Mouse (Mus musculus) midbrain, embryonic 13.5 days (tissue): ENCODE results near the gene Serpine1. TPM values are rescaled to one million over a fixed set of nuclear protein-coding genes. Genes with fewer than 3 reads are reported as not detected.

Experiments used
- ATAC-seq: fragments of 200-750 bp; cut with Nextera tagmentation; 2 replicates; pipeline ENCODE4 v1.8.0; 2017; ENCODE audit warnings: mild to moderate bottlenecking, moderate TSS enrichment, moderate library complexity
- H3K27ac ChIP-seq: fragments of 300-500 bp; sonication (generic); 2 replicates; pipeline ENCODE4 v1.5.1; 2015; ENCODE audit warnings: inconsistent platforms, mild to moderate bottlenecking, moderate library complexity
- H3K27me3 ChIP-seq: fragments of 300-500 bp; sonication (generic); 2 replicates; pipeline ENCODE4 v1.6.1; 2015; ENCODE audit warnings: mild to moderate bottlenecking, inconsistent platforms
- H3K36me3 ChIP-seq: fragments of 300-500 bp; sonication (generic); 2 replicates; pipeline ENCODE4 v1.6.1; 2015; ENCODE audit warnings: mild to moderate bottlenecking, inconsistent platforms
- H3K4me1 ChIP-seq: fragments of 300-500 bp; sonication (generic); replicated peaks from 2 replicates; pipeline ENCODE4 v1.6.1; 2015; ENCODE audit warnings: inconsistent platforms
- H3K4me2 ChIP-seq: fragments of 300-500 bp; sonication (generic); replicated peaks from 2 replicates; pipeline ENCODE4 v1.6.1; 2015; ENCODE audit warnings: moderate library complexity, mild to moderate bottlenecking, inconsistent platforms
- H3K4me3 ChIP-seq: fragments of 300-500 bp; sonication (generic); replicated peaks from 2 replicates; pipeline ENCODE4 v1.5.1; 2015; ENCODE audit warnings: mild to moderate bottlenecking, inconsistent platforms
- H3K9ac ChIP-seq: fragments of 300-500 bp; sonication (generic); replicated peaks from 2 replicates; pipeline ENCODE4 v1.6.1; 2015; ENCODE audit warnings: mild to moderate bottlenecking, inconsistent platforms
- H3K9me3 ChIP-seq: fragments of 300-500 bp; sonication (generic); 2 replicates; pipeline ENCODE4 v1.6.1; 2016; ENCODE audit warnings: mild to moderate bottlenecking, inconsistent platforms
- WGBS: fragments of 180-500 bp; shearing (Covaris S2); methylation state at CpG from one replicate; pipeline ENCODE4 v1.1.7; 2015; 5-methylcytosine and 5-hydroxymethylcytosine counted together
- polyA plus RNA-seq: library from polyadenylated mRNA; unstranded; fragments of >200 nt; fragmentation: Nextera tagmentation; extraction: Ambion mirVana; gene quantifications from 2 replicates; pipeline ENCODE4 v1.2.1, GENCODE M21; 2015

Serpine1 gene
- polyA plus RNA-seq, 1 experiment from 2014 or later = 0.17 TPM

DNA sequence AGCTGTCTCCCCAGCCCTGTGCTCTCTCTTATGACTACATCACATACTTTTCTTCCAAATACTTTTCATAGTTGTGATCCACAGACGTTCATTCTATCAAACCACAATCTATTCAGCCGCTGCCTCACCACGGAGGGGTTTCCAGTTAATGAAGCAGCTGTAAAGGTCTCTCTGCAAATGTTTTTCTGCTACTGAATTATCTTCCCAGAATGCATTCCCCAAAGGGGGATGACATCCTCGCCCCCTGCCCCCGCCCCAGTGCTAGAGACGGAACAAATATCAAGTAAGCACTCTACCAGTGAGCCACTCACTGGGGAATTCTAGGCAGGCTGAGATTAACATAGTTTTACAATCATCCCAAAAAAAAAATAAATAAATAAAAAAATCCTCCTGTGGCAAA, 36.0 kb upstream of the Serpine1 start:
- Histone ChIP-seq H3K9me3 (no peaks in the 10 kb centered on the region), H3K27ac (no peak overlapping the region), H3K36me3 (no peaks in the 10 kb centered on the region), H3K4me1 (peaks cover 2% of the 10 kb centered on the region; the same call in 1 of the 2 replicates), H3K9ac (no peak overlapping the region), H3K4me2 (no peak overlapping the region), H3K4me3 (no peak overlapping the region), H3K27me3 (no peaks in the 10 kb centered on the region)
- 71% methylated on average over 6 of the region's 6 CpGs for WGBS
- ATAC-seq = no peak

DNA sequence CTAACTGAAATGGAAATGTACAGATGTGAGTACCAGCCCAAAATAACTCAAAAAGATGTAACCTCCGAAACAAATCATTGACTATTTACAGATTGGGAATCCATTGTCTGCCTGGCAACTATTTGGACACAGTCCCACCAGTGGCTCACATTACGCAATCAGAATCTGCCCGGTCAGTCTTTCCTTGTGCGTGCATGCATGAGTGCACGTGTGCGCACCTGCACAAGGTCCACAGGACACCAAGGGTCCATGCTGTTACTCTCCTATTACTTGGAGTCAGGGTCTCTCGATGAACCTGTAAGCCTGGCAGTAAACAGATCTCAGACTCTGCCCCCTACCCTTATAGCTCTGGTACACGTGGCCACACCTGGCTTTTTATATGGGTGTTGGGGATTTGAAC, 35.6 kb upstream of the Serpine1 start:
- Histone ChIP-seq H3K4me1 (peaks cover 7% of the 10 kb centered on the region; the same call in 1 of the 2 replicates), H3K4me3 (no peak overlapping the region), H3K36me3 (no peaks in the 10 kb centered on the region), H3K27ac (no peak overlapping the region), H3K27me3 (no peaks in the 10 kb centered on the region), H3K9ac (no peak overlapping the region), H3K4me2 (no peak overlapping the region), H3K9me3 (no peaks in the 10 kb centered on the region)
- WGBS = 85% methylated on average over 8 of the region's 8 CpGs
- no peak for ATAC-seq

DNA sequence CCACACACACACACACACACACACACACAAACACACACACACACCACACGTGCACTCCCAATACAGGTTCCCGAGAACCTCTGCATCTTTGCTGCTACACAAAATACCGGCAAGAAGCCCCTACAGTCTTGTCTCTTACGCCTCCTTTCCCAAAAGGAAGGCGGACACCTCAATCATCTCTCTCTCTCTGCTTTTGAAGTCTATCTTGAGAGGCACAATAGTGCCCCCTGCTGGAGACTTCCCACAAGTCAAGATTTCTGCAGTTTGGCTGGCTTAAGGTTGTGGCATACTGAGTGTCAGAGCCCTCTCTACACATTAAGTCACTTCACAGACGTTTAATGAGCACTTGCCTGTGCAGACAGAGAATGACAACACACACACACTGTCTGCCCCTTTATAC, 35.0 kb upstream of the Serpine1 start:
- Histone ChIP-seq H3K4me3 (no peak overlapping the region), H3K9ac (no peak overlapping the region), H3K27ac (no peak overlapping the region), H3K4me2 (no peak overlapping the region), H3K27me3 (no peaks in the 10 kb centered on the region), H3K36me3 (no peaks in the 10 kb centered on the region), H3K4me1 (peaks cover 8% of the 10 kb centered on the region; the same call in 1 of the 2 replicates), H3K9me3 (no peaks in the 10 kb centered on the region)
- 6% methylated on average over 6 of the region's 6 CpGs for WGBS
- peak; percentile 48 for ATAC-seq

DNA sequence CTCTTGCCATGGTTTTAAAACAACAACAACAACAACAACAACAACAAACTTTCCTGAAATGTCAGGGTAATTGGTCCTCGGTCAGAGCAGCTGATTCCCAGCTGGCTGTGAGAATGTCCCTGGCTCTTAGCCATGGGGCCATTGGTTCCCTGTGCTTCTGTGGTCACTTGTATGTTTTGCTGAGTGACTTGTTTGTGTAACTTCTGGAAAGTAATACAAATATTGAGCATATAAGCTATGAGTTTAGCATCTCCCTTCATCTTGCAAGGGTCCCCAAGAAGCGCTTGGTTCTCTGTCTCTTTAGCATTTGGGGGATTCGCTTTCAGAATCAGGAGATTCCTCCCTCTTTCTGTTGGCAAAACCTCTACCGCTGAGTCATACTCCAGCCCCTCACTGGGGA, 34.4 kb upstream of the Serpine1 start:
- 86% methylated on average over 4 of the region's 4 CpGs for WGBS
- ATAC-seq = no peak
- H3K4me2 ChIP-seq = no peak overlapping the region

DNA sequence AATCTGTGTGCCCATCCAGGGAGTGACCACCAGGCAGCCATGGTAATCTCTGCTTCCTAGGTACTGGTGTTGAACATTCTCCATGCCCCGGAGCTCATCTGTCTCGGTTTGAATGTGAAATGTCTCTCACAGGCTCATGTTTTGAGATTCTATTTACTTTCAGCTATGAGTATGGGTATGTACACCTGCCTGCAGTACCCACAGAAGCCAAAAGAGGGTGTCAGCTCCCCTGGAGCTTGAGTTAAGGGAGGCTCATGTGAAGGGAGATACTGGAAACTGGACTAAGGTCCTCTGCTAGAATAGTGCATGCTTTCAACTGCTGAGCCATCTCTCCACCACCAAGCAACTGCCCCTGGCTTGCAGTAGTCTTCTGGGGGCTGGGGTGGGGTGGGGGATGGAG, 31.9 kb upstream of the Serpine1 start:
- H3K9me3 ChIP-seq = no peaks in the 10 kb centered on the region
- no peak overlapping the region for H3K4me3 ChIP-seq
- H3K9ac ChIP-seq = no peak overlapping the region
- H3K27ac ChIP-seq = no peak overlapping the region
- no peaks in the 10 kb centered on the region for H3K27me3 ChIP-seq
- WGBS = 91% methylated on average over 2 of the region's 2 CpGs
- peaks cover 8% of the 10 kb centered on the region; the same call in 1 of the 2 replicates for H3K4me1 ChIP-seq
- no peak for ATAC-seq
- no peaks in the 10 kb centered on the region for H3K36me3 ChIP-seq
- H3K4me2 ChIP-seq = no peak overlapping the region

More for the DNA sequence above, 34.4 kb upstream of the Serpine1 start:
- H3K27ac ChIP-seq = no peak overlapping the region
- H3K9ac ChIP-seq = no peak overlapping the region
- H3K36me3 ChIP-seq = no peaks in the 10 kb centered on the region
- no peaks in the 10 kb centered on the region for H3K9me3 ChIP-seq
- peaks cover 8% of the 10 kb centered on the region; the same call in 1 of the 2 replicates for H3K4me1 ChIP-seq
- H3K4me3 ChIP-seq = no peak overlapping the region
- no peaks in the 10 kb centered on the region for H3K27me3 ChIP-seq

DNA sequence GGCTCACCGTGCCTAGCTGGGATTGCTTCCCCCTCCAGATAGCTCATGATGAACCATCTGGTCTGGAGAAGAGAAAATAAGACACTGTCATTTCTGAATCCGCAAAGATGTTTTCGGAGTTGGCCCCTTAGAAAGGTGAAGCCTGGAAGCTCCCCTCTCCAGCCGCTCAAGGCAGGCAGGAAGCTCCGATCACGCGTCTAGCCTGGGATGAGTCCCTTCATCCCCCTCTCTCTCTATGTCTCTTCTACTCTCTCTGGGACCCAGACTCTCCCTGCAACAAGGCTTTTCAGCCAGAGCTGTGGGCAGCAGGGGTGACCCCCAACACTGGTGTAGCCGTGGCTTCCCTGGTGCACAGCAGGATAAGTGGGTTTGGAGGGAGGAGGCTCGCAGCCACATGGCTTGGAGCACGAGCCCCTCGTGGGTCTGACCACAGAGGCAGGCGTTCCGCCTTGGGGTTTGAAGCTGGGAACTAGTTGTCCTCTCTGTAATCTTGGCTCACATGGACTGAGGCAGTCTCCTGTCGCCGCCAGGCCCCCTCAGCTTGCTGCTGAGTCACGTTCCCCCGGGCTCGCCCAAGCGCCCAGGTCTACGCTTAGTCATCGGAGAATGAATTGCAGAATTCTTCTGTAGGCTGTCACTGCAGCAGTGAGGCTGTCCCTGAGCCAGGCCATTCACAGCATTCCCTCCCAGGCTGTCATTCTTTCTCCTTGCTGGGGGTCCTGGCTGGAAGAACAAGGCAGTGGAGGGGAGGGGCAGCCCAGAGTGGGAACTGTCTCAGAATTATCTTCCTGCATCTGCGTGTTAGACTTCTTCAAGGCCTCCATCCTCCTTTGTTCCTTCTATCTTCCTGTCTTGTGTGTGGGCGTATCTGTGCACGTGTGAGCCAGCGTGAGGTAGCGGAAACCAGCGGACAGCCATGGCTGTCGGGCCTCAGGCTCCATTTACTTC, 30.8 kb upstream of the Serpine1 start:
- H3K4me2 ChIP-seq = no peak overlapping the region
- H3K27me3 ChIP-seq = no peaks in the 10 kb centered on the region
- peaks cover 8% of the 10 kb centered on the region; the same call in 1 of the 2 replicates for H3K4me1 ChIP-seq
- H3K9me3 ChIP-seq = no peaks in the 10 kb centered on the region
- peak overlapping the region; percentile 34; the same call in 1 of the 2 replicates for H3K9ac ChIP-seq
- ATAC-seq = no peak
- 71% methylated on average over 28 of the region's 28 CpGs for WGBS
- no peak overlapping the region for H3K27ac ChIP-seq
- H3K4me3 ChIP-seq = no peak overlapping the region
- H3K36me3 ChIP-seq = no peaks in the 10 kb centered on the region

DNA sequence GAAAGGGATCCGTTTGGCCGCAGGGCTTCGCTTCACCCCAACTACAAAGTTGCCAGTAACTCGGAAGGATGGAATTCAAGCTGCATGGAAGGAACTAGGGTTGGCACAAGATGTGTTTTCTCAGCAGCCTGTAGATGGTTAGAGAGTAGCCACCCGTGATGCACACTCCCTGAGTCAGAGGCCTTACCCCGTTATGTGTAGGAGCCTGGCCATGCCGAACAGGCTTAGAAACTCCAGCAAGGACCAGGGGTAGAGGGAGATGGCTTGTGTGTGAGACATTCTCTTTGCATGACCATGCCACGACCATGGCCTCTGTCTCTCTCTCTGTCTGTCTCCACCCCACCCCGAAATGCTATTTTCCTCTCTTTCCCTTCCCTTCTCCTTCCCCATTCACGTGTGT, 30.0 kb upstream of the Serpine1 start:
- Histone ChIP-seq H3K4me1 (peaks cover 8% of the 10 kb centered on the region; the same call in 1 of the 2 replicates), H3K27ac (no peak overlapping the region), H3K4me2 (no peak overlapping the region), H3K27me3 (no peaks in the 10 kb centered on the region), H3K4me3 (no peak overlapping the region), H3K9ac (no peak overlapping the region), H3K36me3 (no peaks in the 10 kb centered on the region), H3K9me3 (no peaks in the 10 kb centered on the region)
- no peak for ATAC-seq
- WGBS = 75% methylated on average over 10 of the region's 10 CpGs

DNA sequence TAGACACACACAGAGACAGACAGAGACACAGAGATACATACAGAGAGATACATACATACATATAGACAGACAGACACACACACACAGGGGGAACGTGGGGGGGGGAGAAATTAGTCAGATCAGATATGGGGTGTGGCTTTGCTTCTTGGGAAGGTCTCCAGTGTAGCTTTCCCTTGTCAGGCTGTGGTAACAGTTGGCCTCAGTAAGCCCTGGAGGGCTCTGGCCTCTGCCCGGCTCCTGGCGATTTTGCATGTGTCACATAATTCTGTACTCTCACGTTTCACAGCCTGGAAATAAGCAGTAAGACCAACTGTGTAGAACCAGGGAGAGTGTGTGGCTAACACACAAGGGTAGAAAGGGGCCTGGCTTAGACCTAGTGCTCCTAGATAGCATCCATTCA, 28.6 kb upstream of the Serpine1 start:
- Histone ChIP-seq H3K27me3 (no peaks in the 10 kb centered on the region), H3K36me3 (no peaks in the 10 kb centered on the region), H3K27ac (no peak overlapping the region), H3K9me3 (no peaks in the 10 kb centered on the region), H3K4me2 (no peak overlapping the region), H3K4me1 (peaks cover 8% of the 10 kb centered on the region; the same call in 1 of the 2 replicates), H3K9ac (no peak overlapping the region), H3K4me3 (no peak overlapping the region)
- ATAC-seq = no peak
- WGBS = 68% methylated on average over 4 of the region's 4 CpGs

DNA sequence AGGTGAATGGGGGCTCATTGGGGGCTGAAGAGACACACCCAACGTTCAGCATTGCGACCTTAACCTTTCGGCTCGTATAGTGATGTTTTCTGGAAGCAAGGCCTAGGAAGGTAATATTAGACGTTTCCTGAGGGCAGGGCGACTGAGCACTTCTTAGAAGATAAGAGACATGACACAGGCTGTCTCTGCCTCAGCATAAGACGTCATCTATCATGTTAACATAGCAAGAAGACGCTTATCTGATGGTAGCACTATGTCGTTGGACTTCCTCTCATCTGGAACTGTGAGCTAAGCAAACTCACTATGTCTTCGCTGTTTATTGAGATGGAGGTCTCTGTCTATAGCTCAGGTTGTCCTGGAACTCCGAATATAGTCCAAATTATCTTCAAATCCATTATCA, 26.4 kb upstream of the Serpine1 start:
- peaks cover 8% of the 10 kb centered on the region; the same call in 1 of the 2 replicates for H3K4me1 ChIP-seq
- no peak overlapping the region for H3K4me2 ChIP-seq
- H3K9me3 ChIP-seq = no peaks in the 10 kb centered on the region
- H3K36me3 ChIP-seq = no peaks in the 10 kb centered on the region
- 83% methylated on average over 11 of the region's 11 CpGs for WGBS
- no peak overlapping the region for H3K4me3 ChIP-seq
- H3K27me3 ChIP-seq = no peaks in the 10 kb centered on the region
- no peak overlapping the region for H3K27ac ChIP-seq
- H3K9ac ChIP-seq = no peak overlapping the region
- no peak for ATAC-seq

DNA sequence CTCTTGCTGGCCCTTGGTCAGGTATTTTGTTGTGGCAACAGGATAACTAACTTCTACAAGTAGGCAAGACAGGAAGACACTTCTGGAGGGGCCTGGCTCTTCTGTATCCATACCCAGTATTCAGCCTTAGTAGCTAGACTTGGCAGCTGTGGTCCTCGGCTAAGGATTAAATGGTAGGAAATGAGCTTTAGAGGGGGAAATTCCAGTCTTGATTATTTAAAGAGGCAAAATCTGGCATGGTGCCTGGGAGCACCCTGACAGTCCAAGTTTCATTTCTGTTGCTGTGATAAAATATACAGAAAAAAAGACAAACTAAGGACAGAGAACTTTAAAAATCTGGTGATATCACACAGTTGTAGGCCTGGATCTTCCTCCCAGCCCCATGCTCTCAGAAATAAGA, 24.0 kb upstream of the Serpine1 start:
- Histone ChIP-seq H3K4me2 (no peak overlapping the region), H3K27me3 (no peaks in the 10 kb centered on the region), H3K9ac (no peak overlapping the region), H3K4me3 (no peak overlapping the region), H3K36me3 (no peaks in the 10 kb centered on the region), H3K4me1 (no peaks in the 10 kb centered on the region), H3K27ac (no peak overlapping the region), H3K9me3 (no peaks in the 10 kb centered on the region)
- WGBS = 74% methylated on average over 1 of the region's 1 CpGs
- ATAC-seq = no peak

DNA sequence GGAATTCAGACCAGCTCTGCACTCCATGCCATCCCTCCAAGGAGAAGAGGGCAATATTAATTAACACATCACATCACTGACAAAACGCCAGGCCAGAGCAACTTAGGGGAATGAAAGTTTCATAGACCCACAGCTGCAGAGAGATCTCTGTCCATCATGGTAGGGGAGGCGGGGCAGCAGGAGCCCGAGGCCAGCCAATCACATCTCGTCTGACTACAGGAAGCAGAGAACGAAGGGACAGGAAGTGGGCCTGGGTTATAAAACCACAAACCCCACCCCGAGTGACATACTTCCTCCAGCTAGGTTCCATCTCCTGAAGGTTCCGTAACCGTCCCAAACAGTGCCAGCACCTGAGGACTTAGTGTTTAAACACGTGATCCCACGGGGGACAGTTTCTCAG, 23.1 kb upstream of the Serpine1 start:
- Histone ChIP-seq H3K4me1 (no peaks in the 10 kb centered on the region), H3K27ac (no peak overlapping the region), H3K27me3 (no peaks in the 10 kb centered on the region), H3K4me3 (no peak overlapping the region), H3K4me2 (no peak overlapping the region), H3K36me3 (no peaks in the 10 kb centered on the region), H3K9me3 (no peaks in the 10 kb centered on the region), H3K9ac (no peak overlapping the region)
- WGBS = 91% methylated on average over 10 of the region's 10 CpGs
- ATAC-seq = no peak

DNA sequence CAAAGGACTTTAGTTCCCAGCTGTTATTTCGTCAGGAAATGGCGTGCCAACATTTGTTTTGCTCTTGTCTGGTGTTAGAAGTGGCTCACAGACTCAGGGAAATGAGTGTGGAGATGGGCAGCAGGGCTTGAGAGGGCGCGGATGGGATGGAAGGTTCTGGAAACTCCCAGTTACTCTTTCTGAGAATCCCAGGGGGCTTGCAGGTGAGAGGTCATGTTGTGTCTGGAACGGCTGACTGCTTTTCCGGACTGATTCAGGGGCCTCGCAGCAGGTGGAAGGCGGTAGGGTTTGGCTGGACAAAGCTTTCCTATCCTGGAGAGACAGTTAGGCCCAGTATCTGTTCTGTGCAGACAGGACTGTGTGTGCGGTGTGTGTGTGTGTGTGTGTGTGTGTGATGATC, 21.7 kb upstream of the Serpine1 start:
- Histone ChIP-seq H3K36me3 (no peaks in the 10 kb centered on the region), H3K9me3 (no peaks in the 10 kb centered on the region), H3K4me2 (no peak overlapping the region), H3K27me3 (no peaks in the 10 kb centered on the region), H3K4me3 (no peak overlapping the region), H3K9ac (no peak overlapping the region), H3K4me1 (no peaks in the 10 kb centered on the region), H3K27ac (no peak overlapping the region)
- ATAC-seq = no peak
- WGBS = 86% methylated on average over 9 of the region's 9 CpGs
